In the genomic region with DNA sequence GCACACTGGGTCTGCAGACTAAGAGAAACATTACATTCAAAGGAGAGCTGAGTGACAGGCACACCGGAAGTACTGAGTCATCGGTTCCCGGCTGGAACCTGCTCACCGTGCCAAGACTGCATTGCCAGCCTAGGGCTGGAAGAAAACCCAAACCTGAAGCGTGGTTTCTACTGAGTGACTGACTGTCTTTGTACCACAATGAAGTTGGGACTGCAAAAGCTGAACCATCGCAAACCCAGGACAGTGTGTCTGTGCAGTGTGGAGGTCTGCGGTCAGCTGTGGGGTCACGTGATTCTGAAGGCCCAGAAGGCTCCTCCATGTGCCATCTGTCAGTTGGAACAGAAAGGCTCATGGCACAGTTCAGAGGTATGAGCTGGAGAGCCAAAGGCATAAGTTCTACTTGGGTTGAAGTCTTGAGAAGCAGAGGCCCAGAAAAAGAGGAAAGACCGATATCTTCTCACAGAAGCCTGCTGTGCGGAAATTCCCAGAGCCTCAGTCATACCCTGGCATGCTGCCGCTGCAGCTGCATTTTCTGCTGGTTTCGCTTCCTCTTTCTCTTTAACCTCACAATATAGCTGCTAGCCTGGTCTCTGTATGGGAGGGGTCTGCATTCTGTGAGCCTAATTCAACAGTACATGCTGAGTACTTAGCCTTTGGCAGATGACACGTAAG, we compare ENCODE assay signal across 7 mouse cellular contexts. TPM values are rescaled to one million over a fixed set of nuclear protein-coding genes. Genes with fewer than 3 reads are reported as not detected.
A peak's percentile ranks its signal among the peaks of the same experiment; 100 is the strongest.
DNase-seq lines count a peak whose midpoint lies in the region; ATAC-seq and TF ChIP-seq lines count a peak whose summit lies in the region.

No protein-coding gene starts in this region.

- no peaks in the 10 kb centered on the region for H3K9me3 ChIP-seq in MEL (replicated peaks; ENCODE audit: insufficient read depth, low read length)
- no peaks in the 10 kb centered on the region for H3K9me3 ChIP-seq in liver, embryonic 12.5 days (replicated peaks)

- peaks cover 0 to 2% of the 10 kb centered on the region in 2 experiments; a peak in 1 of 4 replicates for H3K36me3 ChIP-seq in MEL (ENCODE audit: control insufficient read depth in 1 of 2, insufficient read depth in 2 of 2, low read length in 2 of 2)
- H3K36me3 ChIP-seq in liver, embryonic 12.5 days: no peaks in the 10 kb centered on the region

- ATAC-seq in liver, embryonic 12.5 days: no peak

- no peak for TF ChIP-seq POLR2A in MEL (IDR thresholded peaks at IDR 0.05; ENCODE audit: control insufficient read depth in 1 of 2, insufficient read depth in 1 of 2, low read depth in 1 of 2, low read length in 2 of 2, poor library complexity in 1 of 2)

- peaks cover 0 to 3% of the 10 kb centered on the region in 2 experiments; a peak in 1 of 4 replicates for H3K4me1 ChIP-seq in MEL (ENCODE audit: control insufficient read depth in 1 of 2, insufficient read depth in 2 of 2, low read length in 2 of 2)
- H3K4me1 ChIP-seq in liver, embryonic 12.5 days: peaks cover 4% of the 10 kb centered on the region; the same call in 1 of the 2 replicates

- 40% methylated on average over 13 of the region's 13 CpGs for WGBS in liver, embryonic 12.5 days (ENCODE audit: insufficient replicate concordance)

- intact Hi-C loops in heart, postnatal 10 days (cut with DNase I): loop anchor here (5.0 kb wide), 1 partner anchor 46 kb away; no protein-coding TSS in a partner anchor

- peak; percentile 83 to 86 for DNase-seq in B cell, adult 2 months
- DNase-seq in MEL (ENCODE audit: low read depth, low spot score): peak; percentile 85
- peak; percentile 84 to 86 for DNase-seq in cerebellum, postnatal 10 days
- DNase-seq in heart, postnatal 10 days: peak; percentile 86 to 87
- peak; percentile 44 for DNase-seq in right cerebral cortex, postnatal 14 days
- no peak for DNase-seq in embryo, embryonic 10.5 days (ENCODE audit: low spot score)

- TF ChIP-seq RAD21 in MEL (IDR thresholded peaks at IDR 0.05; ENCODE audit: low read depth, low read length): no peak

- peaks cover 2% of the 10 kb centered on the region in 2 experiments; a peak in 3 of 4 replicates for H3K27me3 ChIP-seq in MEL (ENCODE audit: control insufficient read depth in 1 of 2, insufficient read depth in 2 of 2, low read length in 2 of 2)
- no peaks in the 10 kb centered on the region; the same call in 1 of the 2 replicates for H3K27me3 ChIP-seq in liver, embryonic 12.5 days (replicated peaks)

- H3K9ac ChIP-seq in MEL (ENCODE audit: control insufficient read depth, low read depth, low read length, poor library complexity, severe bottlenecking): peak overlapping the region; percentile 27
- H3K9ac ChIP-seq in liver, embryonic 12.5 days: no peak overlapping the region

- no peaks in the 10 kb centered on the region for H3K79me2 ChIP-seq in MEL (ENCODE audit: control insufficient read depth, insufficient read depth, low read length, poor library complexity)

- H3K4me2 ChIP-seq in liver, embryonic 12.5 days: peak overlapping the region; percentile 22; the same call in 1 of the 2 replicates

- peak overlapping the region; percentile 26 to 27 for H3K4me3 ChIP-seq in MEL (ENCODE audit: control insufficient read depth in 1 of 2, insufficient read depth in 1 of 2, low read depth in 2 of 2, low read length in 2 of 2)
- no peak overlapping the region for H3K4me3 ChIP-seq in liver, embryonic 12.5 days

- TF ChIP-seq EP300 in MEL (IDR thresholded peaks at IDR 0.05; ENCODE audit: low read depth in 1 of 2, low read length in 2 of 2): peak; percentile 61 to 87

- H3K27ac ChIP-seq in MEL (ENCODE audit: control insufficient read depth, low read depth, low read length): peak overlapping the region; percentile 5; the same call in 1 of the 2 replicates
- H3K27ac ChIP-seq in liver, embryonic 12.5 days: peak overlapping the region; percentile 36; the same call in 1 of the 2 replicates

- TF ChIP-seq CTCF in MEL (IDR thresholded peaks at IDR 0.05 in 2 of 3, conservative IDR thresholded peaks at IDR 0.05 in 1 of 3; ENCODE audit: control insufficient read depth in 1 of 3, insufficient read depth in 1 of 3, low read depth in 2 of 3, low read length in 3 of 3, poor library complexity in 1 of 3, severe bottlenecking in 1 of 3): no peak

TF ChIP-seq in MEL, 35 proteins besides CTCF, POLR2A, EP300 and RAD21:
- TF ChIP-seq TCF12 (IDR thresholded peaks at IDR 0.05; ENCODE audit: low read depth, low read length) (peak; percentile 82), MYC (IDR thresholded peaks at IDR 0.05; ENCODE audit: low read depth, low read length) (0 out of 2 replicates have a peak, but pooled peaks have one; percentile 19), USF1 (IDR thresholded peaks at IDR 0.05; ENCODE audit: low read depth, low read length) (peak; percentile 82), MXI1 (IDR thresholded peaks at IDR 0.05; ENCODE audit: low read depth, low read length) (peak; percentile 42; the same call in 1 of the 2 replicates), SIN3A (IDR thresholded peaks at IDR 0.05; ENCODE audit: low read length) (peak; percentile 36; the same call in 1 of the 2 replicates), SMC3 (IDR thresholded peaks at IDR 0.05; ENCODE audit: low read depth, low read length) (0 out of 2 replicates have a peak, but pooled peaks have one; percentile 4), E2F4 (IDR thresholded peaks at IDR 0.05; ENCODE audit: borderline replicate concordance, low read depth, low read length) (no peak), ZC3H11A (IDR thresholded peaks at IDR 0.05; ENCODE audit: low read depth, low read length) (no peak), ZMIZ1 (IDR thresholded peaks at IDR 0.05; ENCODE audit: low read depth, low read length) (no peak), ZNF384 (IDR thresholded peaks at IDR 0.05; ENCODE audit: low read depth, low read length) (no peak), ZKSCAN1 (IDR thresholded peaks at IDR 0.05; ENCODE audit: low read depth, low read length) (no peak), ETS1 (IDR thresholded peaks at IDR 0.05; ENCODE audit: low read depth, low read length) (peak; percentile 96), GATA1 (IDR thresholded peaks at IDR 0.05; ENCODE audit: low read depth, low read length) (0 out of 2 replicates have a peak, but pooled peaks have one; percentile 33), MAZ (IDR thresholded peaks at IDR 0.05; ENCODE audit: low read depth, low read length) (no peak), CHD1 (IDR thresholded peaks at IDR 0.05; ENCODE audit: low read depth, low read length) (no peak), BHLHE40 (IDR thresholded peaks at IDR 0.05; ENCODE audit: borderline replicate concordance, low read depth, low read length) (peak; percentile 33; the same call in 1 of the 2 replicates), MAX (IDR thresholded peaks at IDR 0.05; ENCODE audit: low read length) (0 out of 2 replicates have a peak, but pooled peaks have one; percentile 30), UBTF (IDR thresholded peaks at IDR 0.05; ENCODE audit: borderline replicate concordance, insufficient read depth, low read depth, low read length) (no peak), RCOR1 (IDR thresholded peaks at IDR 0.05; ENCODE audit: low read depth, low read length) (no peak), ELF1 (IDR thresholded peaks at IDR 0.05; ENCODE audit: low read depth, low read length) (0 out of 2 replicates have a peak, but pooled peaks have one; percentile 34), TAL1 (IDR thresholded peaks at IDR 0.05; ENCODE audit: low read length) (peak; percentile 9; the same call in 1 of the 2 replicates)

RNA-seq across cellular contexts. Expression of gene Mgat4a, which starts 45.1 kb away (rescaled TPM):
- total RNA-seq in MEL (2012; rRNA removed): 1.9 and 2.7 TPM in 2 replicates
- polyA plus RNA-seq in MEL (2012; ENCODE audit: insufficient read depth in 1 of 2, insufficient read length in 2 of 2, low read depth in 1 of 2, low replicate concordance in 2 of 2, missing spikeins in 1 of 2): 1 to 10 TPM in 1 of 2 experiments, not detected in 1; 2.8 TPM
- total RNA-seq in heart, postnatal 10 days (2021): 10 to 100 TPM; 17.3 to 18.0 TPM
- 1.3 and 2.1 TPM in 2 replicates for polyA plus RNA-seq in liver, embryonic 12.5 days (2016; fragmentation: Nextera tagmentation; extraction: Ambion mirVana)
